Mouse (Mus musculus) frontal cortex, adult (tissue): ENCODE measurements around the gene Med15.
"Not testable (repeated sequence)": the region's sequence is repeated elsewhere in the genome, so short reads cannot be mapped to it uniquely, and the experiment has no call there.

Experiments
- ATAC-seq: cut with Nextera tagmentation; 2 replicates; pipeline ENCODE4 v1.9.2; 2017; ENCODE audit warnings: mild to moderate bottlenecking, moderate library complexity, mixed read lengths; ENCODE audit not compliant: low TSS enrichment

Med15 gene

DNA sequence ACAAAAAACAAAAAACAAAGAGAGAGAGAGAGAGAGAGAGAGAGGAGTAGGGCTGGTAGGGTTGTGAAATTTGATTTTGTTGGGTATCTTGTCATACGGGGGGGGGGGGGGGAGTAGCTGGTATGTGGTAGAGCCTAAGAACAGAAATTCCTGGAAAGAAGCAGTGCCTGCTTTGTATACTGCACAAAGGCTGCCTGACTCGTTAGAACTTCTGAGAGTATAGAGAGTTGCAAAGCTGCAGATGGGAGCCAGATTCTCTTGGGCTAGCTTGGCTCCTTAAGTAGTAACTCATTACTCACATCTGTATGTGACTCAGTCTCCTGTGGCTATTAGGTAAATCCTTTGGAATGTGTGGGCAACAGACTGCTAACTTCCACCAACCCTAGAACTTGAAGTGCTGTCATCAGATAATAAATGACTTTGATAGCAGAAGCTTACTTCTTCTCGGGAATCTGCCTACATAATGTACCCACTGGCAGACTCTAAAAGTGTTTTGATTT, at the start of gene Med15:
Med15 (minus strand) TSS at position 51 of the 500 bp plus-strand sequence.
- ATAC-seq = no peak

DNA sequence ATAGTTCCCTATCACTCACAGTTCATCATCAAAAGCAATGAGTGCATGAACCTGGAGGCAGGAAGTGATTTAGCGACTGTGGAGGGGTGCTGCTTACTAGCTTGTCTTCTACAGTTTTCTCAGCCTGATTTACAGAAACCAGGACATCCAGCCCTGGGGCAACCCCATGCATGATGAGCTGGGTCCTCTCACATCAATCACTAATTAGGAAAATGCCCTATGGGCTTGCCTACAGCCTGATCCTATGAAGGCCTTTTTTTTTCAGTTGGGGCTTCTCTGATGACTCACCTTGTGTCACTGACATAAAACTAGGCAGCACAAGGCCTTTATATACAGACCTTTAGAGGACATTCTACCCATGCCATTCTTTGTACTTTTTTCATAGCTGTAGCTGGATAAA, 47.0 kb upstream of the Med15 start:
- ATAC-seq = no peak

GRCm38 (mm10) chr16:17778223-17778622, 45.5 kb upstream of the Med15 start:
- no peak for ATAC-seq

GRCm38 (mm10) chr16:17776828-17777227, 44.1 kb upstream of the Med15 start:
- no peak for ATAC-seq

- no peak for ATAC-seq
Observed at GRCm38 (mm10) chr16:17771117-17771865, 38.6 kb upstream of the Med15 start.

- ATAC-seq = peak; percentile 59
Observed at GRCm38 (mm10) chr16:17768834-17769233, 36.1 kb upstream of the Med15 start.

GRCm38 (mm10) chr16:17764108-17764511, 31.4 kb upstream of the Med15 start:
- no peak for ATAC-seq

GRCm38 (mm10) chr16:17761074-17761473, 28.4 kb upstream of the Med15 start:
- no peak for ATAC-seq

DNA sequence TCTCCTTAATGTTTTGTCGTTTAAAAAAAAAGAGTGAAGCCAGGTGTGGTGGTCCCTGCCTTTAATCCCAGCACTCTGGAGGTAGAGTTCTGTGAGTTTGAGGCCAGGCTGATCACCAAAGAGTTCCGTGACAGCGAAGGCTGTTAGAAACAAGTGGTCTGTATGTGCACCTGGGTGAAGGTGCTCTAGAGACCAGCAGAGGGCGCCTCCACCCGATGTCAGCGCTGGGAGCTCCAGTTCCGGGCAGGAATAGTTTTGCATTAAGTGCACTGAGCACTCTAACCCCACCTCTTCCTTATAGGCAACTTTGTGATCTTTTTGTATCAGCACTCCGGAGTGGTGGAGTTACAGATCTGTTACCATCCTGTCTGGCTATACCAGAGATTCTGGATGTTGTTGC, 28.0 kb upstream of the Med15 start:
- no peak for ATAC-seq

DNA sequence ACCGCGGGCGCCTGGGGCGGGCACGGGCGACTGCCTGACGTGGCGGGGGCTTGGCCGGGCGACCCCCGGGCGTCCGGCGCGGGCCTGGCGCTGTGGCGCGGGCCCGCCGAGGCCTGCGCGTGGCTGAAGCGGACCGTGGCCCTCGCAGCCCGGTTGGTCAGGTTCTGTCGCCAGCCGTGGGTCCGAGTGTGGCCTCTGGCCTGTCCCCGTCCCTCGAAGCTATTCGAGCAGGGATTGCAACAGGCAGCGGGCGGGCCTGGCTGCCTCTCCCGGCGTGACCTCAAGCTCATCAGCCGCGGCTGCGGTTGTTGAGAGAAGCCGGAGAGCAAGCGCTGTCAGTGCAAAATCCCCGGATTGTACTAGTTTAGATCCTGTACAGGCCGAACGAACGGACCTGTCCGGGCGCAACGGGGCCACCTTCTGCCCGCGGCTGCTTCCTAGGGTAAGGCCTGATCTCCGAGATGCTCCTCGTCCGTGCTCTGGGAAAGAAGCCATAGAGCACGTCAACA, 27.2 kb upstream of the Med15 start:
- peak; percentile 47 for ATAC-seq

DNA sequence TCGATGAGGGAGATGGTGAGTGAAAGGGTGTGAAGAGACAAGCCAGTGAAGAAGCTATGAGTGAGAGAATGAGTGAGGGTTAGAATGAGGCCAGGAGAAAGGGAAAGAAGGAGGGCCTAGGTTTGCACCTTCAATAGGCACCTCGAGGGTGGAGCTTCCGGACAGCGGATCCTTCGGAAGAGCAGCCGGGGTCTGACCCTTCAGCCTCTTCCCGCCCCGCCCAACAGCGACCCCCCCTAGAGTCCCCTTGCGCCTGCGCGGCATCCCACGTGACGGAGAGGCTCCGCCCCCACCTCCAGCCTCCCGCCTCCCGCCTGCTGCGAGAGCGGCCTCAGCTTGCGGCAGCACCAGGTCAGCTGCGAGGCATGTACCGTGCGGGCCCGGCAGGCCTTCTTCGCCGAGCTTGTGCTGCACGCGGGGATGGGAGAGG, 26.7 kb upstream of the Med15 start, which contains the start of gene Klhl22:
Klhl22 (plus strand) TSS at position 275 of the 430 bp plus-strand sequence.
- ATAC-seq = peak; percentile 86

- no peak; the same call in 1 of the 2 replicates for ATAC-seq
Observed at GRCm38 (mm10) chr16:17758902-17759301, 26.2 kb upstream of the Med15 start.

GRCm38 (mm10) chr16:17757756-17758155, 25.1 kb upstream of the Med15 start:
- ATAC-seq = no peak

- no peak for ATAC-seq
Observed at GRCm38 (mm10) chr16:17753686-17754085, 21.0 kb upstream of the Med15 start.

DNA sequence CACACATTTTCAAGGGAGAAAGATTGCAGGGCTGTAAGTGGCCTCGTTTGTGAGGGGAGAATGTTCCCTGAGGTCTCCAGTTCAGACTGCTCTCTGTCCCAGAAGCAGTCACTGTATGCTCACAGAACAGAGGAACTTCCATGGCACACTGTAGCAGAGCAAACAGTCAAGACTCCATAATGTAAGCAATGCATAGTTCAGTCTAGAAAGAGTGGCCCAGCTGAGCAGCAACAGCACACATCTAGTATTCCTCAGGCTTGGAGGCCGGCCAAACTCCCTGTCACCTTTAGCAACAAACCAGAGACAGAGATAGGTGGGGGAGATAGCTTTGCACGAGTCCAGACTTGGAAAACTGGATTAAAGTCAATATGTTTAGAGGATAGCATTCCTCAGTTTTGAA, 20.3 kb upstream of the Med15 start:
- no peak for ATAC-seq

GRCm38 (mm10) chr16:17745067-17745466, 12.4 kb upstream of the Med15 start:
- ATAC-seq = no peak

GRCm38 (mm10) chr16:17744536-17744935, 11.8 kb upstream of the Med15 start:
- ATAC-seq = no peak

- ATAC-seq = no peak
Observed at GRCm38 (mm10) chr16:17743279-17743678, 10.6 kb upstream of the Med15 start.

DNA sequence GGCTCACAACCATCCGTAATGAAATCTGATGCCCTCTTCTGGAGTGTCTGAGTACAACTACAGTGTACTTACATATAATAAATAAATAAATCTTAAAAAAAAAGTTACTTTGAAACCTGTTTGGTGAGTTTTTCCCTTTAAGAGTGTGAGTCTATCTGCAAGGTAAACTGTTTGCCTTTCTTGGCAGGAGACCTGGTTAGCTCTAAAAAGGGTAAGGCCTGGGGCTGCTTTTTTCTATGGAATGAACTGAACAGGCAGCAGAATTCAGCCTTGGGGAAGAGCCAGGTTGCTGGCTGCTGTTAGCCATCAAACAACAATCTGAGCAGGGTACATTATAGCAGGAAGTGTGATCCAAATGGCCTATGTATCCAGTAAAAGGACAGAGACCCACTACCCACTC, 10.1 kb upstream of the Med15 start:
- ATAC-seq = no peak

DNA sequence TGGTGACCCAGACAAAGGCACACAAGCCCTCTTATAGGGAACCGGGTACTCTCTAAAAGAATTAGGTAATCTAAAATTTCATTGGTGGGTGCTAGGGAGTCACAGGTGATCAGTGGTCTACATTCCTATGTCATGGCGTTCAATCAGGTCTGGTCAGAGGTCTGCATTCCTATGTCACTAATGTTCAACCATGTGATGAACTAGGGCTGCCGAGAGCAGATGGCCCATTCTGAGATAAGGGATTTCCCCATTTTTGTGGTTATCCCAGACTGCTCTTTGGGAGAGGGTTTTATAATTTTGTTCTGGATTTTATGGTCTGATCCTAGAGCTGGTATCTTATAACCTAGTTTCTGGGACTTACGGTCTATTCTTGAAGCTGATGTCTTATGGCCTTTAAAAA, 7.4 kb upstream of the Med15 start:
- no peak for ATAC-seq

DNA sequence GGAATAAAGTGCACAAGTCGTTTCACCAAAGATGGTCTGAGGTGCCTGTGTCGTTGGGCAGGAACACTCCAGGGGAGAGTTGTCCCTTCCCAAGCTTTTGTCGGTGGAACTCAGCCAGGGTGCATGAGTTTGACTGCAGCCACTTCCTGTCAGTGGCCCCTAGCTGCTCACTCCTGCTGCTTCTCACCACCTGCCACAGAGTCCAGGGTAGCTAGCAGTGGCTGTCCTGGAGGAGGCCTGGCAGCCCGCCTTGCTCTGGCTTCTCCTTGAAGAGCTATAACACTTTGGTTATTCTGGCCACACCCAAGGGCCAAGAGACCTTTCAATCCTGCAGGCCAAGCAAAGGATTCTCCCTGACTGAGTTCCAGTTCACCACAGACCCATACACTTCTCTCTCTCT, 3.5 kb upstream of the Med15 start:
- no peak for ATAC-seq

- ATAC-seq = not testable (repeated sequence)
Observed at GRCm38 (mm10) chr16:17734872-17735271, 2.2 kb upstream of the Med15 start.

GRCm38 (mm10) chr16:17733646-17734045, 955 bp upstream of the Med15 start:
- no peak for ATAC-seq
